Mouse (Mus musculus) heart, embryonic 12.5 days (tissue): Measurements from ENCODE around the gene Dusp16. TPM values are rescaled to one million over a fixed set of nuclear protein-coding genes. Genes with fewer than 3 reads are reported as not detected.

ENCODE experiments used
- ATAC-seq: fragments of 200-750 bp; cut with Nextera tagmentation; 2 replicates; pipeline ENCODE4 v1.8.0; 2017; ENCODE audit warnings: moderate TSS enrichment, moderate library complexity; ENCODE audit not compliant: insufficient number of reproducible peaks, low FRiP score
- H3K27ac ChIP-seq: fragments of 300-500 bp; sonication (generic); 2 replicates; pipeline ENCODE4 v1.5.1; 2016; ENCODE audit warnings: mild to moderate bottlenecking, moderate library complexity; ENCODE audit not compliant: poor library complexity, severe bottlenecking
- H3K27me3 ChIP-seq: fragments of 300-500 bp; sonication (generic); replicated peaks from 2 replicates; pipeline ENCODE4 v1.6.1; 2016; ENCODE audit warnings: mild to moderate bottlenecking, moderate library complexity
- H3K36me3 ChIP-seq: fragments of 300-500 bp; sonication (generic); 2 replicates; pipeline ENCODE4 v1.6.1; 2016; ENCODE audit warnings: mild to moderate bottlenecking, moderate library complexity
- H3K4me1 ChIP-seq: fragments of 300-500 bp; sonication (generic); replicated peaks from 2 replicates; pipeline ENCODE4 v1.6.1; 2016; ENCODE audit warnings: mild to moderate bottlenecking
- H3K4me2 ChIP-seq: fragments of 300-500 bp; sonication (generic); 2 replicates; pipeline ENCODE4 v1.6.1; 2016; ENCODE audit warnings: mild to moderate bottlenecking, moderate library complexity
- H3K4me3 ChIP-seq: fragments of 300-500 bp; sonication (generic); 2 replicates; pipeline ENCODE4 v1.5.1; 2016; ENCODE audit warnings: mild to moderate bottlenecking
- H3K9ac ChIP-seq: fragments of 300-500 bp; sonication (generic); 2 replicates; pipeline ENCODE4 v1.6.1; 2016; ENCODE audit warnings: mild to moderate bottlenecking, moderate library complexity
- H3K9me3 ChIP-seq: fragments of 300-500 bp; sonication (generic); replicated peaks from 2 replicates; pipeline ENCODE4 v1.6.1; 2016; ENCODE audit warnings: mild to moderate bottlenecking, moderate library complexity
- WGBS: fragments of 180-500 bp; shearing (Covaris S2); methylation state at CpG from one replicate; pipeline ENCODE4 v1.1.7; 2016; 5-methylcytosine and 5-hydroxymethylcytosine counted together
- polyA plus RNA-seq: library from polyadenylated mRNA; unstranded; fragments of >200 nt; fragmentation: Nextera tagmentation; extraction: Ambion mirVana; gene quantifications from 2 replicates; pipeline ENCODE4 v1.2.1, GENCODE M21; 2016

Dusp16 gene
- polyA plus RNA-seq, 1 experiment from 2014 or later = 21.8 TPM

DNA sequence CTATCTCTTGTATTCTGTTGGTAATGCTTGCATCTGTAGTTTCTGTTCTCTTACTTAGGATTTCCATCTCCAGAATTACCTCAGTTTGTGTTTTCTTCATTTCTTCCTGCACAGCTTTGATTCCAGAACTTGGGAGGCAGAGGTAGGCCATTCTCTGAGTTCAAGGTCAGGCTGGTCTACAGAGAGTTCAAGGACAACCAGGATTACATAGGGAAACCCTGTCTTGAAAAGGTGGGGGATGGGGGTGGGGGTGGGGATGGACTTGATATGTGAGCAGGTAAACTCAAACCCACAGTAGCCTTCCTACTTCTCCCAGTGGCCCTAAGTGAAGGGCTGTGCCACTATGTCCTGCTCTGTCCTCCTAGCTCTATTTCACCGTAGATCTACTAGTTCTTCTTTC lies 20.6 kb upstream of the Dusp16 start:
- no peaks in the 10 kb centered on the region for H3K27me3 ChIP-seq
- 78% methylated on average over 1 of the region's 1 CpGs for WGBS
- ATAC-seq = no peak

GRCm38 (mm10) chr6:134807794-134808193 lies 15.4 kb upstream of the Dusp16 start:
- Histone ChIP-seq H3K9me3 (no peaks in the 10 kb centered on the region), H3K36me3 (no peaks in the 10 kb centered on the region), H3K9ac (no peak overlapping the region), H3K4me2 (no peak overlapping the region), H3K27me3 (no peaks in the 10 kb centered on the region), H3K27ac (no peak overlapping the region), H3K4me3 (no peak overlapping the region), H3K4me1 (no peaks in the 10 kb centered on the region)
- WGBS = 87% methylated on average over 11 of the region's 11 CpGs
- no peak for ATAC-seq

More for the DNA sequence above, 20.6 kb upstream of the Dusp16 start:
- H3K4me3 ChIP-seq = no peak overlapping the region
- H3K27ac ChIP-seq = no peak overlapping the region
- no peak overlapping the region for H3K9ac ChIP-seq
- no peaks in the 10 kb centered on the region for H3K9me3 ChIP-seq
- H3K4me1 ChIP-seq = peaks cover 8% of the 10 kb centered on the region
- no peaks in the 10 kb centered on the region for H3K36me3 ChIP-seq
- no peak overlapping the region for H3K4me2 ChIP-seq

DNA sequence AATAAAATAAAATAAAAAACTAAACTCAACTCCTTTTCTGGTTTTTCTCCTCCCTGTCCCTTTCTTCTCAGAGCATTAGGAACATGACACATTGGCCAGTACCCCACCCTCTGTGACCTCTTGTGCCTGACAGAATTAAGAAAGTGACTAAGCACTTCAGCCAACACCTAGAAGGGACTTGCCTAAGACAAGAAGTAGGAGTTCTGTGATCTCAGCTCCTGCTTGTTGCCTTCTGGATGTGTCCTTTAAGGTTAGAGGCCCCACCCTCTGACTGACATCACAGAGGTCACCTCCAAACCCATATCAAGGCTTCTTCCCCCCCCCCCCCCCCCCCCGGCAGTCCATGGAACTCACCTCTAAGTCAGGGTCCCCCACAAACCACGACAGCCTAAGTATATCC lies 14.7 kb upstream of the Dusp16 start:
- ATAC-seq = no peak
- H3K4me1 ChIP-seq = no peaks in the 10 kb centered on the region
- no peaks in the 10 kb centered on the region for H3K9me3 ChIP-seq
- H3K4me3 ChIP-seq = no peak overlapping the region
- no peak overlapping the region for H3K9ac ChIP-seq
- no peaks in the 10 kb centered on the region for H3K36me3 ChIP-seq
- no peak overlapping the region for H3K27ac ChIP-seq
- 69% methylated on average over 2 of the region's 2 CpGs for WGBS
- H3K4me2 ChIP-seq = no peak overlapping the region
- H3K27me3 ChIP-seq = no peaks in the 10 kb centered on the region

DNA sequence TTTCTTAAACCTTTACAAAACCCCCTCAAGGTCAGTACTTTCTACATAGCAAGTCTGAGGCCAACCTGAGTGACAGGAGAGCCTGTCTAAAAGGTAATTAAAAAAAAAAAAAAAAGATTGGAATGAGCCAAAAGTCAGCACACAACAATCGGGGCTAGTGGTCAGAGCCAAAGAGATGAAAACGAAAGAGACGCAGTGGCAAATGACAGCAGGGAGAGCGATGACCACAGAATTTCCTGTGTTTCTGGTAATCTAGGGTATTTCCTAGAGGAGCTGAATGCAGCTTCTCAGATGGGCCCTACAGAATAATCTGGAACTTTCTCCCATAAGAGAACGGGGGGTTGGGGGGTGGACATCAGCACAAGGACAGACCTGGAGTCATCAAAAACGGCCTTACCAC lies 13.7 kb upstream of the Dusp16 start:
- H3K4me3 ChIP-seq = no peak overlapping the region
- no peak overlapping the region for H3K9ac ChIP-seq
- no peak overlapping the region for H3K27ac ChIP-seq
- no peaks in the 10 kb centered on the region for H3K4me1 ChIP-seq
- H3K9me3 ChIP-seq = no peaks in the 10 kb centered on the region
- WGBS = 80% methylated on average over 6 of the region's 6 CpGs
- ATAC-seq = no peak
- H3K36me3 ChIP-seq = no peaks in the 10 kb centered on the region
- H3K4me2 ChIP-seq = no peak overlapping the region
- no peaks in the 10 kb centered on the region for H3K27me3 ChIP-seq

DNA sequence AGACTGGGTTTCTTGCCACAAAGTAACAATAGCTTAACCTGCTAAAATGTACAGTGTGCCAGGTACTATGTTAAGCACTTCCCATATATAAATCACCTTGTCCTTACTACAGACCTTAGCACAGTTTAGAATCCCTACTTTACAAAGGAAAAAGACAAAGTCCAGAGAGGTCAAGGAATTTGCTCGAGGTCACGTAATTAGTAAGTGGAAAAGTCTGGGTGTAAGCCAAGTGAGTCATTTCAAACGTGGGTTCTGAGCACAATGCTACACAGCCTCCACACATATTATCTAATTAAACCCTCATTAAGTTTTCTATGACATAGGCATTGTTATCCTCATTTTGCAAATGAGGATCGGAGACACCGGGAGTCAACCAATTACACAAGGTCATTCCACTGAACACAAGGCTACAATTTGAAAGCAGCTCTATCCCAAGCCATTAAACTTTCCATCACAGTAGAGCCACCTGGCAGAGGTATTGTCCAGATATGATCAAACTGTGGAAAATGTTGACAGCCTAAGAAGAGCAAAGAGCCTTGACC lies 12.4 kb upstream of the Dusp16 start:
- H3K4me1 ChIP-seq = no peaks in the 10 kb centered on the region
- H3K27me3 ChIP-seq = no peaks in the 10 kb centered on the region
- H3K9me3 ChIP-seq = no peaks in the 10 kb centered on the region
- H3K27ac ChIP-seq = no peak overlapping the region
- WGBS = 74% methylated on average over 5 of the region's 5 CpGs
- no peaks in the 10 kb centered on the region for H3K36me3 ChIP-seq
- no peak overlapping the region for H3K4me2 ChIP-seq
- no peak overlapping the region for H3K9ac ChIP-seq
- ATAC-seq = no peak
- no peak overlapping the region for H3K4me3 ChIP-seq

DNA sequence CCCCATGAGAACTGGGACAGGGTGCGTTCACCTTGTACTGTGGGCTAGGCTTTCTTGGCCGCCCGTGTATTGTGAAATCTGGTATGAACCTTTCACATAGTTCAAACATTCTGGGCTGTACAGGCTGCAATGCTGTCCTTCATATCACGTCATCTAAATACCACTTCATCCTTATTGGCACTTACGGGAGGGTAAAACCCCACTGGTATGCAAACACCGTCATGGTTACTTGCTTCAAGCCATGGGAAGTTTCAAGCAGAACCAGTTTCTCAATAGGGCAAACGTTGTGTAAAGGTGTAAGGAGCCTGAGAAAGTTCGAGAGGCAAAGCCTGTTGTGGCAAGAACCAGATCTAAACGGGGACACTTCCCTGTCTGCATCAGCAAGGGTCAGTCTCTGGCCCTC lies 10.2 kb upstream of the Dusp16 start:
- 0 out of 2 replicates have a peak, but pooled peaks cover 3% of the 10 kb centered on the region for H3K4me1 ChIP-seq
- no peak overlapping the region for H3K27ac ChIP-seq
- no peak overlapping the region for H3K4me2 ChIP-seq
- no peak for ATAC-seq
- H3K4me3 ChIP-seq = no peak overlapping the region
- H3K9me3 ChIP-seq = no peaks in the 10 kb centered on the region
- H3K9ac ChIP-seq = no peak overlapping the region
- 74% methylated on average over 9 of the region's 9 CpGs for WGBS
- H3K27me3 ChIP-seq = no peaks in the 10 kb centered on the region
- H3K36me3 ChIP-seq = no peaks in the 10 kb centered on the region

GRCm38 (mm10) chr6:134801483-134801882 lies 9.1 kb upstream of the Dusp16 start:
- H3K9me3 ChIP-seq = no peaks in the 10 kb centered on the region
- H3K4me2 ChIP-seq = no peak overlapping the region
- H3K9ac ChIP-seq = no peak overlapping the region
- no peaks in the 10 kb centered on the region for H3K27me3 ChIP-seq
- no peaks in the 10 kb centered on the region for H3K36me3 ChIP-seq
- 0 out of 2 replicates have a peak, but pooled peaks cover 3% of the 10 kb centered on the region for H3K4me1 ChIP-seq
- no peak overlapping the region for H3K27ac ChIP-seq
- no peak overlapping the region for H3K4me3 ChIP-seq
- ATAC-seq = no peak
- WGBS = 57% methylated on average over 1 of the region's 1 CpGs

DNA sequence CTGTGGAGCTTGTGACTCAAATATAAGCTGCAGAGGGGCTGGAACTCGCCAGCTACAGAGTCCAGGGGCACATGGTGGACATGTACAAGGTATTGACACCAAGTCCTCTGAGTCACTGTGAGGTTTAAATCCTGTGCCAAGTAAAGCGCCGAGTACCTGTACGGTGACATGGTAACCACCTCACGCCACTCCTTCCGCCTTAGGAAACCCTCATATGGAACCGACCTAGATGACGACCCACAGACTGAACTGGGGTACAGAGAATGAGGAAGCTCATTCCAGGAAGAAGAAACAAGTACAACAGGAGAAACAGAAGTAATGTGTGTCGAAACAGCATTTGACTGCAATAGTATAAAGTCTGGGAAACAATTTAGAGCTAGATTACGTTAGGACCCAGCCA lies 3.9 kb upstream of the Dusp16 start:
- H3K4me2 ChIP-seq = no peak overlapping the region
- no peak overlapping the region for H3K27ac ChIP-seq
- no peak for ATAC-seq
- H3K4me1 ChIP-seq = peaks cover 14% of the 10 kb centered on the region
- no peaks in the 10 kb centered on the region for H3K36me3 ChIP-seq
- H3K27me3 ChIP-seq = no peaks in the 10 kb centered on the region
- 86% methylated on average over 10 of the region's 10 CpGs for WGBS
- H3K9me3 ChIP-seq = no peaks in the 10 kb centered on the region
- H3K9ac ChIP-seq = no peak overlapping the region
- H3K4me3 ChIP-seq = no peak overlapping the region

- H3K4me2 ChIP-seq = peak overlapping the region; percentile 52
- H3K4me1 ChIP-seq = peaks cover 19% of the 10 kb centered on the region
- H3K27ac ChIP-seq = no peak overlapping the region
- ATAC-seq = no peak
- WGBS = 15% methylated on average over 21 of the region's 21 CpGs
- H3K9me3 ChIP-seq = no peaks in the 10 kb centered on the region
- H3K4me3 ChIP-seq = no peak overlapping the region
- H3K9ac ChIP-seq = no peak overlapping the region
- H3K36me3 ChIP-seq = no peaks in the 10 kb centered on the region
- no peaks in the 10 kb centered on the region for H3K27me3 ChIP-seq
These were observed 1.6 kb upstream of the Dusp16 start for GRCm38 (mm10) chr6:134793911-134794520.

DNA sequence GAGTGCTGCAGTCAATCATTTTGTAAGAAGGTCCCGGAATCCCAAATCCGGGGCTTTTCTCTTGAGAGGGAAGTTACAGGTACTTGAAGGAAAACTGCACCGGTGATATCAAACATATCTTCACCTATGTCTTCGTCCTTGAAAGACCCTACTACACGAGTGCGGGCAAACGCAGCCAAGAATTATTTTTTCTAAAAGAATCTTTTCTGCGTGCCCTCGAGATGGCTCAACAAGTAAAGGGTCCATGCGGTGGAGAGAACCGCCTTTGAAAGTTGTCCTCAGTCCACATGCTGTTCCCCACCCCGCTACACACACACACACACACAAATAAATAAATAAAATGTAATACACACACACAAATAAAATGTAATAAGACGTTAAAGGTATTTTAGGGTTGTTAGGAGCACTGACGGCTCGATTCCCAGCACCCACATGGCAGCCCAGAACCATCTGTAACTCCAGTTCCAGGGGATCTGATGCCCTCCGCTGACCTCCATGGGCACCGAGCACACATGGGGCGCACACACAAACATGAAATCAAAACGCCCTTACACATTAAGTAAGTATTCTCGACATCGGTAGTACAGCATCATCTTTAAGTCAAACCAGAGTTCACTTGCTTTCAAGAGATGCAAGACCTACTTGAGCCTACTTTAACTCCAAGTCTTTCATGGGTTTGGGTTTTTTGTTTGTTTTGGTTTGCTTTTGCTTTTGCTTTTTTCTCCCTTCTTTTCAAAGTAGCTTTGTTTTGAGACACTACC lies 801 bp upstream of the Dusp16 start:
- H3K4me1 ChIP-seq = peaks cover 22% of the 10 kb centered on the region
- peak overlapping the region; percentile 91 for H3K9ac ChIP-seq
- H3K4me3 ChIP-seq = peak overlapping the region; percentile 82
- peak overlapping the region; percentile 77 for H3K4me2 ChIP-seq
- peak overlapping the region; percentile 67; the same call in 1 of the 2 replicates for H3K27ac ChIP-seq
- H3K36me3 ChIP-seq = peaks cover under 1% of the 10 kb centered on the region; the same call in 1 of the 2 replicates
- no peak for ATAC-seq
- H3K9me3 ChIP-seq = no peaks in the 10 kb centered on the region
- no peaks in the 10 kb centered on the region for H3K27me3 ChIP-seq
- 39% methylated on average over 21 of the region's 21 CpGs for WGBS

DNA sequence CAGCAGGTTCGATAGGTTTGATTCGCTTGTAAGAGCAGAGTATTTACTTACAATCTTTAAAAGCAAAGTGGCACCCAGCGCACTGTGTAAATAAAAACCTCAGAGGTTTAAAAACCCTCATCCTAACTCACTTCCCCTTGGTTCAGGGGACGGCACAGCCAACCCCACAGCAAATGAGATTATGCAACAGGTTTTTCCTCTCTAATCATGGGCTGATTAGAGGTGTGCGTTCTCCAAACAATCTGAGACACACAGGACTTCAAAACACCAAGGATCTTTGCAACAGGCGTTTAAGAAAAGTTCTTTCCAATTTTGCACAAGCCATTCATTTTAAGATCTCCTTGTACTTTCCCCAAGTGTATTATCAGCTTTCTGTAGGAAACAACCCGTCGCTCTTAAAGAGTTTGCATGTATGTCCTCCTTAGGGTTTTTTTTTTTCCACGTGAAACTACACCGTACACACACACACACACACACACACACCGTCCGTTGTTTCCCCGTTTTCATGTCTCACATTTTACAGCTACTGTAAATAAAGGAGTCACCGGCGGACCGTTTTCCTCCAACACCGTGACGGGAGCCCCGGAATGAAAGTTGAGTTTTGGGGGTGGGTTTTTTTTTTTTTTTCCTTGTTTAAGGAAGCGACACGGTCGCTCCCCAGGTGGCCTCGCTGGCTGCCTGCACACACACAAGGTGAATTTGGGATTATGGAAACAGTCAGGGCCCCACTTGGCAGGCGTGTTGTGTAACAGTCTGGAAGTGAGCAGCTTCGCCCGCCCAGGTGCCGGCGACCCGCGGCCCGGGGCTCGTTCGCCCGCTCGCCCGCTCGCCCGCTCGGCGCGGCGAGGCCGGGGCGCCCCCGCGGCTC lies 940 bp downstream of the Dusp16 start:
- no peaks in the 10 kb centered on the region for H3K27me3 ChIP-seq
- 3% methylated on average over 46 of the region's 46 CpGs for WGBS
- peaks cover 27% of the 10 kb centered on the region for H3K4me1 ChIP-seq
- peak overlapping the region; percentile 83 for H3K4me2 ChIP-seq
- peaks cover 3% of the 10 kb centered on the region; the same call in 1 of the 2 replicates for H3K36me3 ChIP-seq
- H3K27ac ChIP-seq = peak overlapping the region; percentile 99
- peak; percentile 13 for ATAC-seq
- no peaks in the 10 kb centered on the region for H3K9me3 ChIP-seq
- peak overlapping the region; percentile 95 for H3K9ac ChIP-seq
- H3K4me3 ChIP-seq = peak overlapping the region; percentile 82
